Mouse (Mus musculus) lung, embryonic 16.5 days (tissue): Measurements from ENCODE around the gene Nrxn3. TPM values are rescaled to one million over a fixed set of nuclear protein-coding genes. Genes with fewer than 3 reads are reported as not detected.

ENCODE experiments used
- microRNA-seq: library from miRNA; unstranded; fragments of <30 nt; microRNA quantifications from one replicate; pipeline ENCODE4, GENCODE M21; 2016
- polyA plus RNA-seq: library from polyadenylated mRNA; unstranded; fragments of >200 nt; fragmentation: Nextera tagmentation; extraction: Ambion mirVana; gene quantifications from 2 replicates; pipeline ENCODE4 v1.2.1, GENCODE M21; 2015

Nrxn3 gene
- polyA plus RNA-seq, 1 experiment from 2014 or later, result 3.1 TPM

Small RNA genes lying within 50 kb of the gene (microRNA-seq; reads per million reads assigned to microRNA genes)
- gene Gm23989 (not detected), gene Gm27313 (not detected)
